In the genomic region with DNA sequence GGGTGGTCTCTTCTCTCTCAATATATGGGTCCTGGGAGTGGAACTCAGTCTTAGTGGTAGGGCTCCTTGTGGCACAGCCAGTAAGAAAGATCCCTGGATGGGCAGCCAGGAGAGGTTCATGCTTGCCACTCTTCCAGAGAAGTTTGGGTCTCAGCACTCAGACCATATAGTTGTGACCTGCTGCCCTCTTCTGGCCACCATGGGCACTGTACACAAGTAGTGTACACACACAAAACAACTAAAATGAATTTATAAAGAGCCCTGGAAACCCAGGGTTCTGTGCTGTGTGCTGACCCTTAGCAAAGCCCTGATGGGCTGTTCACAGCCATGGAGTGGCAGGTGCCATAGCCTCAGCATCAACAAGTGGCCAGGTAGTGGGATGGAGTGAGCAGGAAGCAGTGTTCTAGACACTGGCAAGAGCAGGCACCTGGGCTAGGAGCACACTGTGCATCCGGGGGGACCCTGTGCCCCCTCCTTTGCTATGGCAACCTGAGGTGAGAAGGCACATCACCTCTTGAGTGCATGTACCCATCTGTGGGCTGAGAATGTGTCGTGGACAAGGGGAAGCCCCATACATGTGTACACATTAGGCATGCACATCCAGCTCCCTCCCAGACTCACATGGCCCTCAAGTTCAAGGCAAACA, we compare ENCODE assay signal across 8 mouse cellular contexts. TPM values are rescaled to one million over a fixed set of nuclear protein-coding genes. Genes with fewer than 3 reads are reported as not detected.
DNase-seq lines count a peak whose midpoint lies in the region; ATAC-seq lines count a peak whose summit lies in the region.

No protein-coding gene starts in this region.

- intact Hi-C loops in heart, postnatal 25 days (cut with DNase I), result loop anchor here (1.0 kb wide), 1 partner anchor 56 kb away; no protein-coding TSS in a partner anchor

- peak; percentile 38 for DNase-seq in heart, adult 8-10 months (ENCODE audit: low spot score)
- DNase-seq in heart, postnatal 25 days (ENCODE audit: low spot score), result no peak
- peak; percentile 52 for DNase-seq in urinary bladder, postnatal 25 days (ENCODE audit: low spot score)
- no peak for DNase-seq in urinary bladder, adult 18-20 months (ENCODE audit: low spot score in 2 of 2)
- DNase-seq in embryo, embryonic 10 days (ENCODE audit: low spot score), result peak; percentile 80
- DNase-seq in kidney, postnatal 4 days, result peak; percentile 81 to 83
- no peak for DNase-seq in ovary, adult 18-20 months (ENCODE audit: low spot score)

- ATAC-seq in neutrophil, adult 5-6 weeks (ENCODE audit: extremely low read depth, insufficient number of reproducible peaks, low FRiP score, poor library complexity, severe bottlenecking), result peak; percentile 24; the same call in 1 of the 2 replicates

RNA-seq across cellular contexts. Expression of a gene that starts 2.6 kb away (rescaled TPM):
- 1 to 10 TPM; 2.3 to 4.1 (median 3.6) TPM for total RNA-seq in heart, adult 8-10 months (2022)
- total RNA-seq in heart, postnatal 25 days (2021), result 1 to 10 TPM; 3.9 to 4.7 TPM
- total RNA-seq in neutrophil, adult 5-6 weeks (2017), result 10.1 and 11.2 TPM in 2 replicates

RNA-seq across cellular contexts. Expression of a gene that starts 18.5 kb away (rescaled TPM):
- 10 to 100 TPM in 2 of 4 experiments, 1 to 10 TPM in 2; 9.0 to 11.2 (median 10.1) TPM for total RNA-seq in heart, adult 8-10 months (2022)
- 10 to 100 TPM; 10.5 to 13.2 TPM for total RNA-seq in heart, postnatal 25 days (2021)
- total RNA-seq in neutrophil, adult 5-6 weeks (2017), result 1.0 and 1.8 TPM in 2 replicates

RNA-seq across cellular contexts. Expression of a gene that starts 28.4 kb away (rescaled TPM):
- 10 to 100 TPM; 24.9 to 27.6 (median 25.8) TPM for total RNA-seq in heart, adult 8-10 months (2022)
- 10 to 100 TPM; 23.5 to 26.7 TPM for total RNA-seq in heart, postnatal 25 days (2021)
- 43.1 and 46.3 TPM in 2 replicates for total RNA-seq in neutrophil, adult 5-6 weeks (2017)

RNA-seq across cellular contexts. Expression of a gene that starts 37.5 kb away (rescaled TPM):
- 10 to 100 TPM; 14.8 to 19.9 (median 17.6) TPM for total RNA-seq in heart, adult 8-10 months (2022)
- 10 to 100 TPM; 19.9 to 23.0 TPM for total RNA-seq in heart, postnatal 25 days (2021)
- 40.9 and 50.9 TPM in 2 replicates for total RNA-seq in neutrophil, adult 5-6 weeks (2017)

RNA-seq across cellular contexts. Expression of a gene that starts 38.8 kb away (rescaled TPM):
- total RNA-seq in heart, adult 8-10 months (2022), result 100 to 1,000 TPM in 2 of 4 experiments, 10 to 100 TPM in 2; 98.3 to 109 (median 100) TPM
- total RNA-seq in heart, postnatal 25 days (2021), result 100 to 1,000 TPM in 1 of 2 experiments, 10 to 100 TPM in 1; 95.8 to 106 TPM
- 313 and 345 TPM in 2 replicates for total RNA-seq in neutrophil, adult 5-6 weeks (2017)

Comparison
In these comparisons a context has a peak if more than half of its experiments do, and no peak if none do; other contexts are left out.
1. DNase-seq: peak in heart, adult 8-10 months (single experiment), urinary bladder, postnatal 25 days (single experiment), embryo, embryonic 10 days (single experiment) and kidney, postnatal 4 days (2 of 2); none in heart, postnatal 25 days (single experiment), urinary bladder, adult 18-20 months (0 of 2) and ovary, adult 18-20 months (single experiment).